7 mouse cellular contexts compared by ENCODE assay signal in genomic region chr15:102753170-102753569, GRCm38 (mm10). TPM values are rescaled to one million over a fixed set of nuclear protein-coding genes. Genes with fewer than 3 reads are reported as not detected.
A peak's percentile ranks its signal among the peaks of the same experiment; 100 is the strongest.
DNase-seq lines count a peak whose midpoint lies in the region; ATAC-seq and TF ChIP-seq lines count a peak whose summit lies in the region.

No protein-coding gene starts in this region.

- WGBS in kidney, adult 2 months, result 15% methylated on average over 13 of the region's 13 CpGs
- 4% methylated on average over 13 of the region's 13 CpGs for WGBS in stomach, embryonic 16.5 days

- no peak overlapping the region for H3K4me3 ChIP-seq in embryonic fibroblast, embryonic 13.5 days (ENCODE audit: insufficient read depth, low read length)
- no peak overlapping the region for H3K4me3 ChIP-seq in kidney, adult 2 months (ENCODE audit: insufficient read depth, low read depth, low read length)
- no peak overlapping the region for H3K4me3 ChIP-seq in stomach, embryonic 16.5 days (replicated peaks; ENCODE audit: low read length)

- H3K9me3 ChIP-seq in stomach, embryonic 16.5 days (replicated peaks; ENCODE audit: control insufficient read depth, low read length), result no peaks in the 10 kb centered on the region

- peak; percentile 17; the same call in 1 of the 2 replicates for TF ChIP-seq CTCF in embryonic fibroblast, embryonic 13.5 days (IDR thresholded peaks at IDR 0.05; ENCODE audit: borderline replicate concordance, insufficient read depth, low read length)
- TF ChIP-seq CTCF in kidney, adult 2 months (conservative IDR thresholded peaks at IDR 0.05; ENCODE audit: insufficient read depth, insufficient read length, low read depth, low read length), result peak; percentile 57

- no peak overlapping the region for H3K9ac ChIP-seq in stomach, embryonic 16.5 days (ENCODE audit: low read length)

- ATAC-seq in megakaryocyte progenitor cell, adult 5-6 weeks (replicated peaks; ENCODE audit: poor library complexity), result peak; percentile 78
- ATAC-seq in stomach, embryonic 16.5 days (ENCODE audit: insufficient read depth, low FRiP score), result no peak

- H3K27me3 ChIP-seq in kidney, adult 2 months (replicated peaks; ENCODE audit: control insufficient read depth, insufficient read depth, low read length), result peaks cover 1% of the 10 kb centered on the region; the same call in 1 of the 2 replicates
- H3K27me3 ChIP-seq in stomach, embryonic 16.5 days (ENCODE audit: control insufficient read depth, insufficient read depth, low read length), result peaks cover 52% of the 10 kb centered on the region

- peak overlapping the region; percentile 14; the same call in 1 of the 2 replicates for H3K4me2 ChIP-seq in stomach, embryonic 16.5 days (ENCODE audit: low read depth, low read length)

- DNase-seq in urinary bladder, postnatal 25 days (ENCODE audit: low spot score), result peak; percentile 40
- no peak for DNase-seq in urinary bladder, postnatal 10 days (ENCODE audit: low spot score)
- peak; percentile 43 for DNase-seq in adrenal gland, postnatal 25 days
- peak; percentile 51 for DNase-seq in kidney, adult 2 months

- H3K4me1 ChIP-seq in embryonic fibroblast, embryonic 13.5 days (ENCODE audit: control insufficient read depth, insufficient read depth, low read length), result no peaks in the 10 kb centered on the region
- H3K4me1 ChIP-seq in kidney, adult 2 months (ENCODE audit: control insufficient read depth, insufficient read depth, low read length), result no peaks in the 10 kb centered on the region
- no peaks in the 10 kb centered on the region for H3K4me1 ChIP-seq in stomach, embryonic 16.5 days (ENCODE audit: control insufficient read depth, insufficient read depth, low read length)

- no peak for TF ChIP-seq POLR2A in embryonic fibroblast, embryonic 13.5 days (IDR thresholded peaks at IDR 0.05; ENCODE audit: low read depth, low read length)
- no peak for TF ChIP-seq POLR2A in kidney, adult 2 months (IDR thresholded peaks at IDR 0.05; ENCODE audit: low read depth, low read length)

- H3K27ac ChIP-seq in embryonic fibroblast, embryonic 13.5 days (ENCODE audit: insufficient read depth, low read length), result no peak overlapping the region
- H3K27ac ChIP-seq in kidney, adult 2 months (ENCODE audit: insufficient read depth, low read depth, low read length), result no peak overlapping the region
- no peak overlapping the region for H3K27ac ChIP-seq in stomach, embryonic 16.5 days (ENCODE audit: low read length)

- no peaks in the 10 kb centered on the region for H3K36me3 ChIP-seq in kidney, adult 2 months (ENCODE audit: control insufficient read depth, insufficient read depth, low read length)
- H3K36me3 ChIP-seq in stomach, embryonic 16.5 days (ENCODE audit: control insufficient read depth, insufficient read depth, low read length), result no peaks in the 10 kb centered on the region

RNA-seq across cellular contexts. Expression of gene Calcoco1, which starts 31.2 kb away (rescaled TPM):
- 105 and 147 TPM in 2 replicates for total RNA-seq in adrenal gland, postnatal 25 days (2021)
- polyA plus RNA-seq in embryonic fibroblast, embryonic 13.5 days (2011; ENCODE audit: insufficient read length, low read depth, missing spikeins), result 35.0 and 44.0 TPM in 2 replicates
- 57.7 and 60.6 TPM in 2 replicates for polyA plus RNA-seq in kidney, adult 2 months (2012; rRNA removed)
- 12.0 and 16.8 TPM in 2 replicates for total RNA-seq in megakaryocyte progenitor cell, adult 5-6 weeks (2015)
- total RNA-seq in megakaryocyte progenitor cell, adult 5-6 weeks (2017), result 9.2 and 10.8 TPM in 2 replicates
- 36.8 and 37.7 TPM in 2 replicates for polyA plus RNA-seq in stomach, embryonic 16.5 days (2015; fragmentation: Nextera tagmentation; extraction: Ambion mirVana)
